Mouse (Mus musculus): ENCODE results near the gene Saal1. TPM values are rescaled to one million over a fixed set of nuclear protein-coding genes. Genes with fewer than 3 reads are reported as not detected.

Gene Saal1
- total and polyA plus RNA-seq, 3 experiments = 13.6 to 26.0 TPM; not detected in 1

DNA sequence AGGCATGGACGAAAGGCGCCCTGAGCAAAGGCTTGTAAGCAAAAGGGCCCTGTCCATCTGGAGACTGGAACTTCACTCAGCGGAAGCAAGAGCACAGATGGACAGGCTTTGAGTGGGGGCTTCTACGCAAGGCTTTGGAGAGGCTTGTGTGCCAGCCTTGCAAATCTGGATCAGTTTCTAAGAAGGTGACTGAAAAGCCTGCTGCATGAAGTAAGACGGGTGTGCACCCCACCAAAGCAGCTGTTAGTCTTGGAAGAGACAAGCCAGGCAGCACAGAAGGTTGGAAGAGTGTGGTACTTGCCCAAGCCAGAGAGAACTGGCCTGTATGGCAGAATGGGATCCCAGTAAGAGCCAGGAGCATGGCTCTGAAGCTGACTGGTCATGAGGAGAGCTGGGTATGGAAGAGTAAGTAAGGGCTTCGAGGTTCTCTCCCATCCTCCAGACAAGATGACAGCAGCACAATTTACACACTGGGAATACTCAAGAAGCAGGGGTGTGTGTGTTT, 9.9 kb downstream of the Saal1 start:
- Histone ChIP-seq H3K9me3 (replicated peaks; ENCODE audit: insufficient read depth, low read length) (no peaks in the 10 kb centered on the region), H3K27ac (ENCODE audit: control insufficient read depth, low read depth, low read length) (no peak overlapping the region), H3K36me3 (ENCODE audit: control insufficient read depth in 1 of 2, insufficient read depth in 2 of 2, low read length in 2 of 2) (peaks cover 12 to 13% of the 10 kb centered on the region in 2 experiments), H3K4me1 (ENCODE audit: control insufficient read depth in 1 of 2, insufficient read depth in 2 of 2, low read length in 2 of 2) (peaks cover under 1 to 14% of the 10 kb centered on the region in 2 experiments; a peak in 3 of 4 replicates), H3K9ac (ENCODE audit: control insufficient read depth, low read depth, low read length, poor library complexity, severe bottlenecking) (no peak overlapping the region), H3K79me2 (ENCODE audit: control insufficient read depth, insufficient read depth, low read length, poor library complexity) (0 out of 2 replicates have a peak, but pooled peaks cover 1% of the 10 kb centered on the region), H3K4me3 (ENCODE audit: control insufficient read depth in 1 of 2, insufficient read depth in 1 of 2, low read depth in 2 of 2, low read length in 2 of 2) (no peak overlapping the region), H3K27me3 (ENCODE audit: control insufficient read depth in 1 of 2, insufficient read depth in 2 of 2, low read length in 2 of 2) (no peaks in the 10 kb centered on the region)
- no peak for TF ChIP-seq MXI1 (IDR thresholded peaks at IDR 0.05; ENCODE audit: low read depth, low read length)
- TF ChIP-seq HCFC1 (IDR thresholded peaks at IDR 0.05; ENCODE audit: low read depth, low read length) = no peak
- TF ChIP-seq CHD2 (IDR thresholded peaks at IDR 0.05; ENCODE audit: low read length) = no peak
- TF ChIP-seq UBTF (IDR thresholded peaks at IDR 0.05; ENCODE audit: borderline replicate concordance, insufficient read depth, low read depth, low read length) = no peak
- DNase-seq (ENCODE audit: low read depth, low spot score) = no peak

DNA sequence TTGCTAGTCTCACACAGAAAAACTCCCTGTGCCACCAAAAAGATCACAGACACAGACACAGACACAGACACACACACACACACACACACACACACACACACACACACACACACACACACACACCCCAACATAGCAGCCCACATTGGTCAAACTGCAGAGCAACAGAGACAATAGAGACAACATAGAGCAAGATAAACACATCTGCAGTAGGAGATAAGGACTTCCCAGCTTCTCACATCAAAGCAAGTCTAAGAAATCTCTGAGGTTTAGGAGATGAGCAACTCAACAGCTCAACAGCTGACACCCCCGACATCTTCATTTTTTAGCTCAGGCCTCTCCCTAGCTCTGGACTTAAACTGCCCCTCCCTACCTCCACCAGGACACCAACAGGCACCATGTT, 13.7 kb downstream of the Saal1 start:
- no peak overlapping the region for H3K4me3 ChIP-seq (ENCODE audit: control insufficient read depth in 1 of 2, insufficient read depth in 1 of 2, low read depth in 2 of 2, low read length in 2 of 2)
- peaks cover 9 to 10% of the 10 kb centered on the region in 2 experiments for H3K36me3 ChIP-seq (ENCODE audit: control insufficient read depth in 1 of 2, insufficient read depth in 2 of 2, low read length in 2 of 2)

DNA sequence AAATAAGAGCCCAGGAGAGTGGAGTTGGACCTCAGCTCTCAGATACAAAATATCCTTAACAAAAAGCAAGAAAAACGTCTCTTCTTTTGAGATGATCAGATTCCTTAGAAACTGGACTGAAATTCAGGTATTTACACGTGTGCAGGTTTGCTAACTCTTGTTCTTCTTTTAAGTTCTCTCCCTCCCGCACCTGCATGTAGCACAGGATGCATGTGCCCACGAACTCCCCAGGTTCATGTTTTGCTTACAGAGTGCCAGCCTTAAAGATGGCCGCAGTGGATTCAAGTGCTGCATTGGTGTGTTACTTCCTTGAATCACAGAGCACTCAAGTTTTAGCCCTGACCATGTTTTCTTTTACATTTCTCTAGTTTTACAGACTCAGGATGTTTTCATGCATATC, 23.7 kb downstream of the Saal1 start:
- Histone ChIP-seq H3K79me2 (ENCODE audit: control insufficient read depth, insufficient read depth, low read length, poor library complexity) (no peaks in the 10 kb centered on the region), H3K9me3 (replicated peaks; ENCODE audit: insufficient read depth, low read length) (no peaks in the 10 kb centered on the region), H3K36me3 (ENCODE audit: control insufficient read depth in 1 of 2, insufficient read depth in 2 of 2, low read length in 2 of 2) (peaks cover 0 to 1% of the 10 kb centered on the region in 2 experiments; a peak in 2 of 4 replicates), H3K27me3 (ENCODE audit: control insufficient read depth in 1 of 2, insufficient read depth in 2 of 2, low read length in 2 of 2) (no peaks in the 10 kb centered on the region), H3K27ac (ENCODE audit: control insufficient read depth, low read depth, low read length) (no peak overlapping the region), H3K9ac (ENCODE audit: control insufficient read depth, low read depth, low read length, poor library complexity, severe bottlenecking) (no peak overlapping the region), H3K4me1 (ENCODE audit: control insufficient read depth in 1 of 2, insufficient read depth in 2 of 2, low read length in 2 of 2) (no peaks in the 10 kb centered on the region), H3K4me3 (ENCODE audit: control insufficient read depth in 1 of 2, insufficient read depth in 1 of 2, low read depth in 2 of 2, low read length in 2 of 2) (no peak overlapping the region)
- DNase-seq (ENCODE audit: low read depth, low spot score) = no peak
- TF ChIP-seq MEF2A (IDR thresholded peaks at IDR 0.05; ENCODE audit: extremely low read depth, insufficient replicate concordance, low read depth, low read length, poor library complexity, severe bottlenecking) (no peak), HCFC1 (IDR thresholded peaks at IDR 0.05; ENCODE audit: low read depth, low read length) (0 out of 2 replicates have a peak, but pooled peaks have one; percentile 19)

More for the DNA sequence above, 13.7 kb downstream of the Saal1 start:
- H3K4me1 ChIP-seq (ENCODE audit: control insufficient read depth in 1 of 2, insufficient read depth in 2 of 2, low read length in 2 of 2) = peaks cover 0 to 7% of the 10 kb centered on the region in 2 experiments; a peak in 2 of 4 replicates
- TF ChIP-seq TBP (IDR thresholded peaks at IDR 0.05; ENCODE audit: low read depth, low read length) (no peak), TCF12 (IDR thresholded peaks at IDR 0.05; ENCODE audit: low read depth, low read length) (peak; percentile 97), SIN3A (IDR thresholded peaks at IDR 0.05; ENCODE audit: low read length) (peak; percentile 81), MYC (IDR thresholded peaks at IDR 0.05; ENCODE audit: low read depth, low read length) (no peak), MAZ (IDR thresholded peaks at IDR 0.05; ENCODE audit: low read depth, low read length) (0 out of 2 replicates have a peak, but pooled peaks have one; percentile 24), MAFK (IDR thresholded peaks at IDR 0.05; ENCODE audit: borderline replicate concordance, low read depth, low read length) (peak; percentile 37; the same call in 1 of the 2 replicates), EP300 (IDR thresholded peaks at IDR 0.05; ENCODE audit: low read depth in 1 of 2, low read length in 2 of 2) (peak; percentile 88 to 89), MXI1 (IDR thresholded peaks at IDR 0.05; ENCODE audit: low read depth, low read length) (peak; percentile 62), TAL1 (IDR thresholded peaks at IDR 0.05; ENCODE audit: low read length) (peak; percentile 79), ETS1 (IDR thresholded peaks at IDR 0.05; ENCODE audit: low read depth, low read length) (peak; percentile 87), UBTF (IDR thresholded peaks at IDR 0.05; ENCODE audit: borderline replicate concordance, insufficient read depth, low read depth, low read length) (no peak), GATA1 (IDR thresholded peaks at IDR 0.05; ENCODE audit: low read depth, low read length) (peak; percentile 94), USF2 (IDR thresholded peaks at IDR 0.05; ENCODE audit: borderline replicate concordance in 1 of 2, insufficient read depth in 1 of 2, low read depth in 1 of 2, low read length in 2 of 2) (no peak), RCOR1 (IDR thresholded peaks at IDR 0.05; ENCODE audit: low read depth, low read length) (peak; percentile 97)
- DNase-seq (ENCODE audit: low read depth, low spot score) = peak; percentile 85
- H3K79me2 ChIP-seq (ENCODE audit: control insufficient read depth, insufficient read depth, low read length, poor library complexity) = 0 out of 2 replicates have a peak, but pooled peaks cover 1% of the 10 kb centered on the region
- no peaks in the 10 kb centered on the region for H3K27me3 ChIP-seq (ENCODE audit: control insufficient read depth in 1 of 2, insufficient read depth in 2 of 2, low read length in 2 of 2)
- H3K9ac ChIP-seq (ENCODE audit: control insufficient read depth, low read depth, low read length, poor library complexity, severe bottlenecking) = no peak overlapping the region
- no peaks in the 10 kb centered on the region for H3K9me3 ChIP-seq (replicated peaks; ENCODE audit: insufficient read depth, low read length)
- H3K27ac ChIP-seq (ENCODE audit: control insufficient read depth, low read depth, low read length) = peak overlapping the region; percentile 69
